Mouse (Mus musculus) hindbrain, embryonic 12.5 days (tissue): ENCODE results near the gene Sec61g. TPM values are rescaled to one million over a fixed set of nuclear protein-coding genes. Genes with fewer than 3 reads are reported as not detected.
"Not testable (repeated sequence)": the region's sequence is repeated elsewhere in the genome, so short reads cannot be mapped to it uniquely, and the experiment has no call there.

ENCODE experiments used
- ATAC-seq: fragments of 200-750 bp; cut with Nextera tagmentation; 2 replicates; pipeline ENCODE4 v1.8.0; 2017; ENCODE audit warnings: moderate TSS enrichment; ENCODE audit not compliant: low FRiP score
- H3K27ac ChIP-seq: fragments of 300-500 bp; sonication (generic); 2 replicates; pipeline ENCODE4 v1.5.1; 2016; ENCODE audit warnings: mild to moderate bottlenecking
- H3K27me3 ChIP-seq: fragments of 300-500 bp; sonication (generic); 2 replicates; pipeline ENCODE4 v1.6.1; 2016; ENCODE audit warnings: mild to moderate bottlenecking
- H3K36me3 ChIP-seq: fragments of 300-500 bp; sonication (generic); 2 replicates; pipeline ENCODE4 v1.6.1; 2016; ENCODE audit warnings: mild to moderate bottlenecking
- H3K4me1 ChIP-seq: fragments of 300-500 bp; sonication (generic); 2 replicates; pipeline ENCODE4 v1.6.1; 2016
- H3K4me2 ChIP-seq: fragments of 300-500 bp; sonication (generic); replicated peaks from 2 replicates; pipeline ENCODE4 v1.6.1; 2016; ENCODE audit warnings: mild to moderate bottlenecking
- H3K4me3 ChIP-seq: fragments of 300-500 bp; sonication (generic); 2 replicates; pipeline ENCODE4 v1.5.1; 2016; ENCODE audit warnings: mild to moderate bottlenecking
- H3K9ac ChIP-seq: fragments of 300-500 bp; sonication (generic); 2 replicates; pipeline ENCODE4 v1.6.1; 2016; ENCODE audit warnings: mild to moderate bottlenecking, moderate library complexity
- H3K9me3 ChIP-seq: fragments of 300-500 bp; sonication (generic); replicated peaks from 2 replicates; pipeline ENCODE4 v1.6.1; 2016; ENCODE audit warnings: mild to moderate bottlenecking
- WGBS: fragments of 180-500 bp; shearing (Covaris S2); methylation state at CpG from one replicate; pipeline ENCODE4 v1.1.7; 2016; 5-methylcytosine and 5-hydroxymethylcytosine counted together
- polyA plus RNA-seq: library from polyadenylated mRNA; unstranded; fragments of >200 nt; fragmentation: Nextera tagmentation; extraction: Ambion mirVana; gene quantifications from 2 replicates; pipeline ENCODE4 v1.2.1, GENCODE M21; 2016

Gene Sec61g
- polyA plus RNA-seq, result 35.3 and 35.6 TPM in 2 replicates

- Histone ChIP-seq H3K36me3 (peaks cover 24% of the 10 kb centered on the region), H3K4me1 (peaks cover 7% of the 10 kb centered on the region), H3K27ac (peak within 1 kb of the TSS; percentile 90), H3K27me3 (no peaks in the 10 kb centered on the region), H3K9me3 (no peaks in the 10 kb centered on the region), H3K4me2 (peak within 1 kb of the TSS; percentile 81), H3K4me3 (peak within 1 kb of the TSS; percentile 91), H3K9ac (peak within 1 kb of the TSS; percentile 96)
- WGBS, result under 1% methylated on average over 35 of the region's 35 CpGs
- ATAC-seq, result peak; percentile 100
Measured at GRCm38 (mm10) chr11:16508052-16508654, at the start of gene Sec61g. Gene Sec61g, minus strand, starts transcription at chr11:16508484.

GRCm38 (mm10) chr11:16546421-16547163 lies 38.3 kb upstream of the Sec61g start:
- WGBS, result 77% methylated on average over 5 of the region's 5 CpGs
- no peak overlapping the region for H3K4me3 ChIP-seq
- H3K9ac ChIP-seq, result no peak overlapping the region
- H3K36me3 ChIP-seq, result no peaks in the 10 kb centered on the region
- no peaks in the 10 kb centered on the region for H3K27me3 ChIP-seq
- no peaks in the 10 kb centered on the region for H3K4me1 ChIP-seq
- no peak overlapping the region for H3K4me2 ChIP-seq
- ATAC-seq, result no peak
- no peaks in the 10 kb centered on the region for H3K9me3 ChIP-seq
- no peak overlapping the region for H3K27ac ChIP-seq

GRCm38 (mm10) chr11:16537379-16537778 lies 29.1 kb upstream of the Sec61g start:
- Histone ChIP-seq H3K36me3 (no peaks in the 10 kb centered on the region), H3K27me3 (no peaks in the 10 kb centered on the region), H3K27ac (no peak overlapping the region), H3K4me1 (no peaks in the 10 kb centered on the region), H3K9me3 (no peaks in the 10 kb centered on the region), H3K4me3 (no peak overlapping the region), H3K4me2 (no peak overlapping the region), H3K9ac (no peak overlapping the region)
- 79% methylated on average over 1 of the region's 1 CpGs for WGBS
- ATAC-seq, result no peak

- H3K27ac ChIP-seq, result no peak overlapping the region
- no peaks in the 10 kb centered on the region for H3K36me3 ChIP-seq
- WGBS, result 77% methylated on average over 5 of the region's 5 CpGs
- H3K4me3 ChIP-seq, result no peak overlapping the region
- no peaks in the 10 kb centered on the region for H3K27me3 ChIP-seq
- ATAC-seq, result no peak
- H3K9me3 ChIP-seq, result no peaks in the 10 kb centered on the region
- no peak overlapping the region for H3K9ac ChIP-seq
- no peaks in the 10 kb centered on the region for H3K4me1 ChIP-seq
- no peak overlapping the region for H3K4me2 ChIP-seq
Measured at GRCm38 (mm10) chr11:16534582-16535553, 26.6 kb upstream of the Sec61g start.

- Histone ChIP-seq H3K4me2 (no peak overlapping the region), H3K9ac (no peak overlapping the region), H3K9me3 (no peaks in the 10 kb centered on the region), H3K36me3 (no peaks in the 10 kb centered on the region), H3K4me1 (no peaks in the 10 kb centered on the region), H3K27ac (no peak overlapping the region), H3K27me3 (no peaks in the 10 kb centered on the region), H3K4me3 (no peak overlapping the region)
- WGBS, result 23% methylated on average over 5 of the region's 5 CpGs
- ATAC-seq, result no peak
Measured at GRCm38 (mm10) chr11:16532877-16533276, 24.6 kb upstream of the Sec61g start.

GRCm38 (mm10) chr11:16528909-16529308 lies 20.6 kb upstream of the Sec61g start:
- Histone ChIP-seq H3K4me1 (no peaks in the 10 kb centered on the region), H3K27ac (no peak overlapping the region), H3K4me2 (no peak overlapping the region), H3K36me3 (no peaks in the 10 kb centered on the region), H3K4me3 (no peak overlapping the region), H3K27me3 (no peaks in the 10 kb centered on the region), H3K9ac (no peak overlapping the region), H3K9me3 (no peaks in the 10 kb centered on the region)
- no peak for ATAC-seq

GRCm38 (mm10) chr11:16528391-16528790 lies 20.1 kb upstream of the Sec61g start:
- no peak overlapping the region for H3K27ac ChIP-seq
- H3K27me3 ChIP-seq, result no peaks in the 10 kb centered on the region
- no peaks in the 10 kb centered on the region for H3K9me3 ChIP-seq
- H3K36me3 ChIP-seq, result no peaks in the 10 kb centered on the region
- H3K9ac ChIP-seq, result no peak overlapping the region
- no peak overlapping the region for H3K4me3 ChIP-seq
- no peak overlapping the region for H3K4me2 ChIP-seq
- WGBS, result 93% methylated on average over 5 of the region's 5 CpGs
- ATAC-seq, result no peak
- H3K4me1 ChIP-seq, result no peaks in the 10 kb centered on the region

GRCm38 (mm10) chr11:16527743-16528142 lies 19.5 kb upstream of the Sec61g start:
- H3K4me2 ChIP-seq, result no peak overlapping the region
- WGBS, result 89% methylated on average over 5 of the region's 5 CpGs
- H3K27ac ChIP-seq, result no peak overlapping the region
- H3K36me3 ChIP-seq, result no peaks in the 10 kb centered on the region
- no peak overlapping the region for H3K4me3 ChIP-seq
- H3K9ac ChIP-seq, result no peak overlapping the region
- H3K27me3 ChIP-seq, result no peaks in the 10 kb centered on the region
- no peak for ATAC-seq
- no peaks in the 10 kb centered on the region for H3K9me3 ChIP-seq
- no peaks in the 10 kb centered on the region for H3K4me1 ChIP-seq

- no peak for ATAC-seq
- Histone ChIP-seq H3K27me3 (no peaks in the 10 kb centered on the region), H3K36me3 (no peaks in the 10 kb centered on the region), H3K9ac (no peak overlapping the region), H3K9me3 (no peaks in the 10 kb centered on the region), H3K27ac (no peak overlapping the region), H3K4me3 (no peak overlapping the region), H3K4me2 (no peak overlapping the region), H3K4me1 (no peaks in the 10 kb centered on the region)
- 76% methylated on average over 2 of the region's 2 CpGs for WGBS
Measured at GRCm38 (mm10) chr11:16526467-16526866, 18.2 kb upstream of the Sec61g start.

- H3K27me3 ChIP-seq, result no peaks in the 10 kb centered on the region
- no peak overlapping the region for H3K27ac ChIP-seq
- H3K36me3 ChIP-seq, result no peaks in the 10 kb centered on the region
- H3K4me3 ChIP-seq, result no peak overlapping the region
- no peak overlapping the region for H3K4me2 ChIP-seq
- H3K4me1 ChIP-seq, result no peaks in the 10 kb centered on the region
- WGBS, result 40% methylated on average over 2 of the region's 2 CpGs
- no peak overlapping the region for H3K9ac ChIP-seq
- no peaks in the 10 kb centered on the region for H3K9me3 ChIP-seq
- ATAC-seq, result no peak
Measured at GRCm38 (mm10) chr11:16525724-16526123, 17.4 kb upstream of the Sec61g start.

GRCm38 (mm10) chr11:16524917-16525640 lies 16.8 kb upstream of the Sec61g start:
- peak; percentile 77 for ATAC-seq
- WGBS, result 42% methylated on average over 3 of the region's 3 CpGs
- Histone ChIP-seq H3K4me2 (no peak overlapping the region), H3K27me3 (no peaks in the 10 kb centered on the region), H3K9me3 (no peaks in the 10 kb centered on the region), H3K4me1 (no peaks in the 10 kb centered on the region), H3K9ac (no peak overlapping the region), H3K27ac (no peak overlapping the region), H3K36me3 (no peaks in the 10 kb centered on the region), H3K4me3 (no peak overlapping the region)

- H3K4me3 ChIP-seq, H3K9ac ChIP-seq, H3K27ac ChIP-seq, H3K9me3 ChIP-seq, H3K36me3 ChIP-seq, H3K27me3 ChIP-seq, H3K4me1 ChIP-seq, H3K4me2 ChIP-seq, ATAC-seq: not testable (repeated sequence)
- 95% methylated on average over 16 of the region's 16 CpGs for WGBS
Measured at GRCm38 (mm10) chr11:16515081-16515480, 6.8 kb upstream of the Sec61g start.
